Mouse (Mus musculus) Muller cell, postnatal 12 days (primary cell): ENCODE measurements around the gene Lhfpl5.

Experiments
- DNase-seq: peaks from one replicate; pipeline ENCODE4 v3.0.0-alpha.2; 2015; ENCODE audit errors: inconsistent ontology term

Lhfpl5 gene

DNA sequence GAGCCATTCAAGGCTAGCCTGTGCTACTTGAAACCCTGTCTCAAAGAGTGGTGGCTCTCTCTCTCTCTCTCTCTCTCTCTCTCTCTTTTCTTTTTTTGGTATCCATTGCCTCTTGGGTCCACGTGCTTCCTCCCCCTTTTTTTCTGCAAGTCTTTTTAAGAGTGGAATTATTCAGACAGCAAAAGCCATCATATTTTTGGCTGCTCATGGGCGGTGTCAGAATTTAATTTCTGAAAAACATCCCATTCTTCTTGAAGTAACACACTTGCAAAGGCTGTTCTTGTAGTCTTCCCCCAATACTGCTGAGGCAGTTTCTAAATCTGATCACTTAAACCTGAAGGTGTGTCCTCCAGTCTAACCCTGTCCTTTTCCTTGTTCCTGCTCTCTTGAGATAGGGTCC is 51.5 kb downstream of the Lhfpl5 start:
- no peak for DNase-seq

DNA sequence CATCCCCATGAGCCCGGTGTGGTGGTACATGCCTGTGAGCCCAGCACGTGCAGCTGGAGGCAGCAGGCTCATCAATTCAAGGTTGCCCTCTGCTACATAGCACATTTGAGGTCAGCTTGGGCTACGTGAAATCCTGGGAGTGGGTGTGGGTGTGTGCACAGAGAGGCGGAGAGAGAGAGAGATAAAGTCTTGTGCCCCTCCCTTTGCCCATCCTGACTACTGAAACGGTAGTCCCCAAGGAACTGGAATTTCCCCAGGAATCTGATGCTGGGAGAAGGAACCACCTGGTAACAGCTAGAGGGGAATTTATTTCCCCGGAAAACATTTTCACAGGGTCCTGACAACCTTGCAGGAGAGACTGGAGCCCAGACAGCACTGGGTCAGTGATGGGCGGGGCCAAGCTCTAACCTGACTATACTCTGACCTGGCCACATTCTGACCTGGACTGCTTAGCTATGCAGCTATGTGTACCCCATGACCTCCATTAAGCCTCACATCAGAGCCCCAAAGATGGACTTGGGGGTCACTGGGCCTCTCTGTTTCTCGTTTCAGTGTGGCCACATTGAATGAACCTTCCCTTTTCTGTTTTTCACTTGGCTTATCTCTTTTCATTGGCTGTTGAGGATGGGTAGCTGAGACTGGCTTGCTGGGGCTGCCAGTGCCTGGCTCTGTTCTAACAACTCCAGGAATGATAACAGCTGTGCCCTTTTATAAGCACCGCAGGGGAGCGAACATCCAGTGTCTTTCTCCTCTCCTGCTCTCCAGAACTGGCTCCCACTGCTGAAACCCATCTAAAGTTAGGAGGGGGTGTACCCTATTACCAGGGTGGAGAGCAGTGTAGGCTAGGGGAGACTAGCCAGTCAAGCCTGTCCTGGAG is 53.0 kb downstream of the Lhfpl5 start:
- DNase-seq = no peak

DNA sequence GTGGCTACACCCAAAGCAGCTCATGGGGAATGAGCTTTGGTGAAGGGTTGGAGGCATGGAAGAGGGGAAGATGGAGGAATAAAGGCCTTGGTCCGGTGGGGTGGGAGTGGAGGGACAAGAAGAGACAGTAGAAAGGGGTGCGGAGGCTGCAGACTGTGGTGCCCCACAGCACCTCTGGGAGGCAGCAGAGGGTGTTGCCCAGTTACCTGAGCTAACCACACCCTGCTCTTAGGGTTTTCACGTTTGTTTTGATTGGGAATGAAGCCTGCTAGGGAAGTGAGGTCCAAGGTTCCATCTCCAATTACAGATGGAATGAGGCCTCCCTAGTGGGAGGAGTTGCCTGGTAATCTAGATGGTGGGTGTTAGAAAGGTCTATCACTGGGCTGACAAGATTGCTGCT is 53.7 kb downstream of the Lhfpl5 start:
- DNase-seq = no peak
